Mouse (Mus musculus) myocyte (in vitro differentiated cells): ENCODE results near the gene Ptprt.

ENCODE experiments used
- E2F4 ChIP-seq: IDR thresholded peaks from one replicate; pipeline ENCODE4 v1.6.1; 2011; ENCODE audit warnings: mild to moderate bottlenecking, control low read depth, moderate library complexity; ENCODE audit not compliant: insufficient read depth
- MAX ChIP-seq: IDR thresholded peaks from one replicate; pipeline ENCODE4 v1.6.1; 2011; ENCODE audit warnings: low read depth, mild to moderate bottlenecking, control low read depth
- MYOD1 ChIP-seq, 3 experiments: IDR thresholded peaks; one replicate each; pipeline ENCODE4 v1.6.1; 2011; ENCODE audit warnings: control low read depth in 2 of 3, low read depth in 2 of 3, mild to moderate bottlenecking in 2 of 3, moderate library complexity in 1 of 3; ENCODE audit not compliant: insufficient read length in 2 of 3, control insufficient read depth in 1 of 3
- MYOG ChIP-seq, 3 experiments: IDR thresholded peaks; one replicate each; pipeline ENCODE4 v1.6.1; 2011; ENCODE audit warnings: control low read depth in 2 of 3, low read depth in 2 of 3, mild to moderate bottlenecking in 2 of 3; ENCODE audit not compliant: insufficient read length in 2 of 3, control insufficient read depth in 1 of 3, insufficient read depth in 1 of 3
- POLR2A ChIP-seq: IDR thresholded peaks from one replicate; pipeline ENCODE4 v1.6.1; 2011; ENCODE audit warnings: low read depth, mild to moderate bottlenecking, control low read depth, moderate library complexity; ENCODE audit not compliant: insufficient read length
- POLR2AphosphoS2 ChIP-seq: IDR thresholded peaks from one replicate; pipeline ENCODE4 v1.6.1; 2011; ENCODE audit warnings: low read depth, control low read depth; ENCODE audit not compliant: insufficient read length
- TCF3 ChIP-seq: IDR thresholded peaks from one replicate; pipeline ENCODE4 v1.6.1; 2011; ENCODE audit warnings: low read depth, control low read depth; ENCODE audit not compliant: insufficient read length

- TF ChIP-seq MYOD1 (IDR thresholded peaks at IDR 0.05; ENCODE audit: control insufficient read depth in 1 of 3, insufficient read length in 2 of 3, low read depth in 2 of 3), result no peak
- no peak for TF ChIP-seq POLR2A
- TF ChIP-seq POLR2AphosphoS2, result no peak
- no peak for TF ChIP-seq MAX
- no peak for TF ChIP-seq TCF3
- TF ChIP-seq E2F4, result no peak
- TF ChIP-seq MYOG (IDR thresholded peaks at IDR 0.05; ENCODE audit: control insufficient read depth in 1 of 3, insufficient read depth in 1 of 3, insufficient read length in 2 of 3, low read depth in 2 of 3), result no peak
These were observed 251.7 kb downstream of the Ptprt start for GRCm38 (mm10) chr2:162409245-162409644.
